Mouse (Mus musculus): ENCODE results near the gene B4galnt1.

The B4galnt1 gene

DNA sequence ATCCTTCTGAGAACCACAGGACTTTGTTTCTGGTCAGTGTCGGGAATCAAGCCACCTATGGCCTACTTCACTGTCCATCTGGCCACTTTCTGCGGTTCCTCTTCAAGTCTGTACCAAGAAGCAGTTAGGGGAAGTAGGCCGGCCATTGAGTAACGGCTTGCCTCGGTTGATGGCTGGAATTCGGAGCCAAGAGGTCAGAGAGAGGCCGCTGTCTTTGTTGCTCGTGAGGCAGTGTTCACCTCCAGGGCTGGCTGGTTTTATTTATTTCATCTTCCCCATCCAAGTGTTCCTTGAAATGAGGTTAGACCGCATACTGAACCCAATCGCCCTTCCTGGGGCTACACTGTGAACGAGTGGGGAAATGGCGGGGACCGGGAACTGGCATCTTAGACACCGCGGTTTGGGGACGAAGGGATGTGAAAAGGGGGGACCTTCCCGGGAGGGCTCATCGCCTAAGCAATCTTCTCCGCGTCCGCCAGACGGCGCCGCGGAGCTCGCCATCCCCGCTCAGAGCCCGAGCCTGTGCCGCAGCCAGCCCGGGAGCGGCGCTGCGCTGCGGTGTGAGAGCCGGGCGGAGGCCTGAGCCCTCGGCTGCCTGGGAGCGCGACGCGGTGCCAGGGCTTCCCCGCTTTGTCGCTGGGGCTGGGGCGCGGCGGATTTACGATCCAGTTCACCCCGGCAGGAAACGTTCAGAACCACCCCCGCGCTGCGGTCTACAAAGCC lies at the start of gene B4galnt1:
TSS of gene B4galnt1 (plus strand) at position 595 of the 723 bp plus-strand sequence.
- H3K27me3 ChIP-seq (ENCODE audit: insufficient read depth, low read length): peaks cover 63% of the 10 kb centered on the region
- H3K36me3 ChIP-seq (ENCODE audit: insufficient read depth, low read length): no peaks in the 10 kb centered on the region
- peak within 1 kb of the TSS; percentile 86 for H3K4me3 ChIP-seq (replicated peaks; ENCODE audit: low read length)
- peaks cover 49% of the 10 kb centered on the region for H3K4me1 ChIP-seq (replicated peaks; ENCODE audit: low read depth, low read length)
- TF ChIP-seq CTCF (conservative IDR thresholded peaks at IDR 0.05; ENCODE audit: low read length): peak; percentile 70
- TF ChIP-seq POU5F1 (IDR thresholded peaks at IDR 0.05; ENCODE audit: borderline replicate concordance, low read length): no peak
- H3K9me3 ChIP-seq (ENCODE audit: low read length): no peaks in the 10 kb centered on the region

DNA sequence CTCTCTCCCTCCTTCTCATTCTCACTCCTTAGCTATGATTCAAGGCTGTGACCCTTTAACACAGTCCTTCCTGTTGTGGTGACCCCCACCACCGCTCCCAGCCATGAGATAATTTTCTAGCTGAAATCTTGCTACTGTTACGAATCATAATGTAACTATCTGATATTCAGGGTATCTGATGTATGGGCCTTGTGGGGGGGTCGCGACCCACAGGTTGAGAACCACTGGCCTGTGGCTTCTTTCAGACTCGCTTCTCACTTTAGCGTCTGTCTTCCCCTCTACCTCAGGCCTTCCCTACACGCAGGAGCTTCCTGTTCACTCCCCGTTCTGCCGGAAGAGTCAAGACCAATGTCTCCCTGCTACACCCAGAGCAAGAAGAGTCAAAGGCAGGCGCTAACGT lies 46.6 kb upstream of the B4galnt1 start:
- H3K4me3 ChIP-seq (replicated peaks; ENCODE audit: low read length): no peak overlapping the region
- no peaks in the 10 kb centered on the region for H3K9me3 ChIP-seq (ENCODE audit: low read length)
- no peaks in the 10 kb centered on the region for H3K27me3 ChIP-seq (ENCODE audit: insufficient read depth, low read length)
- H3K4me1 ChIP-seq (replicated peaks; ENCODE audit: low read depth, low read length): peaks cover 49% of the 10 kb centered on the region
- TF ChIP-seq POU5F1 (IDR thresholded peaks at IDR 0.05; ENCODE audit: borderline replicate concordance, low read length) (no peak), CTCF (conservative IDR thresholded peaks at IDR 0.05; ENCODE audit: low read length) (no peak), NANOG (IDR thresholded peaks at IDR 0.05; ENCODE audit: borderline replicate concordance, low read length) (no peak)
- peaks cover 54% of the 10 kb centered on the region for H3K36me3 ChIP-seq (ENCODE audit: insufficient read depth, low read length)

DNA sequence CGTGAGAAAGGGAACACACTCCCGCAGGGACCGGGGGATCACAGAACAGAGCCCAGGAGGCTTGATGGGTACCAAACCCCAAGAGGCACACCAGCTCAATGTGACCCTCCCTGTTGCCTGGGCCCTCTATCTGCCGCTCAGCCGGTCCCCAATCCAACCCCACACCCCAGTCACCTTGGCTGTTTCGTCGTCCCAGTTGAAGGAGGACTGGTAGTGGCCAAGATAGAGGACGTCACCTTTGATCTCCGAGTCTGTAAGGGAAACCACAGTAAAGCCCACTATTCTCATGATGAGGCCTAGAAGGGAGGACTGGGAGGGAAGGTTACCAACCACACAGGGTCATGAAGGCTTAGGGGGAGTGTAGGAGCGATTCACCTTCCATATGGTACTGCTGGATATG lies 45.8 kb upstream of the B4galnt1 start:
- Histone ChIP-seq H3K4me3 (replicated peaks; ENCODE audit: low read length) (no peak overlapping the region), H3K9me3 (ENCODE audit: low read length) (no peaks in the 10 kb centered on the region), H3K4me1 (replicated peaks; ENCODE audit: low read depth, low read length) (peaks cover 44% of the 10 kb centered on the region), H3K36me3 (ENCODE audit: insufficient read depth, low read length) (peaks cover 50% of the 10 kb centered on the region), H3K27me3 (ENCODE audit: insufficient read depth, low read length) (no peaks in the 10 kb centered on the region)
- TF ChIP-seq POU5F1 (IDR thresholded peaks at IDR 0.05; ENCODE audit: borderline replicate concordance, low read length): no peak

DNA sequence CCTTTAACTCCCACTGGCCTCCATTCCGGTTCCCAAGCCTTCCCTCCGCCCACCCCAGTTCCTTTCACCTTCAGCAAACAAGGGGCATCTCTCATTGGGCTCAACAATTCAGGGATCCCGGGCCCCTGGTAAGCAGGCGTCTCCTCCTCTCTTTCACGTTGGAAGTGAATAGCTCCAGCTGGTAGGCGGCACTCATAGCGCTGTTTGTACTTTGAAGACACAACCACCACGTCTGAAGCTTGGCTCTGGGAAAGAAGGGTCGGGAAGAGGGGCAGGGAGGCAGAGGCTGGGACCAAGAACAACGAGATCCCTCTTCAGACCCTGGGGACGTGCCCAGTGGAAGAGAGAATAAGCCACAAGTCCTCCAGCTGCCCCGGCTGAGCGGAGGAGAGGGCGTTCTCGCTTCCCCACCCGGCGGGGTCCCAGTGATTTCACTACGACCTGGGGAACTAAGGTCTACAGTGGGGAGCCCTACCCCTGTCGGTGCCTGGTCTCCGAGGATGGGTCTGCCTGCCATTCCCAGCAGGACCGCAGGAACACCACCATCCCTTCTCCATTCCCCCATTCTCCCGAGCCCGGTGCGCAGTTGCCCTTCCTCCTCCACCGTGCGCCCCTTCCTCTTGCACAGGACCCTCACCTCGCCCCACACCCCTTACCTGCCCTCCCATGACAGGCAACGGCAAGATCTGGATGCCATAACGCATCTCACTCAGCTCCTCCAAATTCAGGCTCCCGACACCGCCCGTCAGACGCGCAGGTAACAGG lies 44.5 kb upstream of the B4galnt1 start:
- no peak for TF ChIP-seq POU5F1 (IDR thresholded peaks at IDR 0.05; ENCODE audit: borderline replicate concordance, low read length)
- TF ChIP-seq NANOG (IDR thresholded peaks at IDR 0.05; ENCODE audit: borderline replicate concordance, low read length): no peak
- TF ChIP-seq CTCF (conservative IDR thresholded peaks at IDR 0.05; ENCODE audit: low read length): no peak
- Histone ChIP-seq H3K27me3 (ENCODE audit: insufficient read depth, low read length) (no peaks in the 10 kb centered on the region), H3K36me3 (ENCODE audit: insufficient read depth, low read length) (peaks cover 42% of the 10 kb centered on the region), H3K9me3 (ENCODE audit: low read length) (no peaks in the 10 kb centered on the region), H3K4me3 (replicated peaks; ENCODE audit: low read length) (peak overlapping the region; percentile 99), H3K4me1 (replicated peaks; ENCODE audit: low read depth, low read length) (peaks cover 42% of the 10 kb centered on the region)

DNA sequence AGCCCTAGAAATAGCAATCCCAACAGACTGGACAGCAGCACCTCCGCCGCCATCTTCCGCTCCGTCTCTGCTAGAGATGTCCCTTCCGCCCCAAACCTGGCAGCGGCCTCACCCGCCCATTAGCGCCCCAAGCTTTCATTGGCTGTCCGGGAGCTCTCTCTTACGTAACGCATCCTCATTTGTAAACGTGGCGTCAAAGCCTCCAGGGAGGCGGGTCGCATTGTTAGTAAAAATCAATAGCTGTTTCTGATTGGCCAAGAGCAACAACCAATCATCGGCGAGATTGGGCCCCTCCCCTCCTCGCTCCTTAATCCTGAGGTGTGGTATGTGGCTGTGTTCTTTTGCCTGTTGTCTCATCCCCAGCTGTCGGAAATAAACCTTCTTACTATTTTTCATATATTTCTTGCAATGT lies 44.0 kb upstream of the B4galnt1 start, which contains the start of gene Os9:
TSS of gene Os9 (minus strand) at position 66 of the 412 bp plus-strand sequence.
- TF ChIP-seq POU5F1 (IDR thresholded peaks at IDR 0.05; ENCODE audit: borderline replicate concordance, low read length) (no peak), NANOG (IDR thresholded peaks at IDR 0.05; ENCODE audit: borderline replicate concordance, low read length) (peak; percentile 78), CTCF (conservative IDR thresholded peaks at IDR 0.05; ENCODE audit: low read length) (no peak)
- Histone ChIP-seq H3K36me3 (ENCODE audit: insufficient read depth, low read length) (peaks cover 37% of the 10 kb centered on the region), H3K9me3 (ENCODE audit: low read length) (no peaks in the 10 kb centered on the region), H3K4me1 (replicated peaks; ENCODE audit: low read depth, low read length) (peaks cover 46% of the 10 kb centered on the region), H3K27me3 (ENCODE audit: insufficient read depth, low read length) (no peaks in the 10 kb centered on the region), H3K4me3 (replicated peaks; ENCODE audit: low read length) (peak within 1 kb of the TSS; percentile 99)

DNA sequence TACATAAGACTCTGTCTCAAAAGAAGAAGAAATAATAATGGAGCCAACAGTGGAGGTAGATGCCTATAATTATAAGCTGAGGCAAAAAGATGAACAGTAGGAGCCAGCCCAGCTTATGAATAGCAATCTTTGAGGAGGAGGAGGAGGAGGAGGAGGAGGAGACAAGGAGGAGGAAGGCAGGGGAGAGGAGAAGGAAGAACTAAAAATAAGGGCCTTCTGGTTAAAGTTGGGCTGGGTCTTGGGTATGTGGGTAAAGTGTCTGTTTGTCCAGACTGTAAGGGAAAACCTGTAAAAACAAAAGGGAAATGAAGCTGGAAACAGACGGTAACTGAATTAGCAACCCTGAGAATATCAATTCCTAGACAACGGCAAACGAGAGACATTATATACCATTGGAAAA lies 43.0 kb upstream of the B4galnt1 start:
- TF ChIP-seq NANOG (IDR thresholded peaks at IDR 0.05; ENCODE audit: borderline replicate concordance, low read length) (no peak), CTCF (conservative IDR thresholded peaks at IDR 0.05; ENCODE audit: low read length) (no peak), POU5F1 (IDR thresholded peaks at IDR 0.05; ENCODE audit: borderline replicate concordance, low read length) (no peak)
- no peaks in the 10 kb centered on the region for H3K9me3 ChIP-seq (ENCODE audit: low read length)
- H3K36me3 ChIP-seq (ENCODE audit: insufficient read depth, low read length): peaks cover 28% of the 10 kb centered on the region
- H3K27me3 ChIP-seq (ENCODE audit: insufficient read depth, low read length): no peaks in the 10 kb centered on the region
- no peak overlapping the region for H3K4me3 ChIP-seq (replicated peaks; ENCODE audit: low read length)
- peaks cover 55% of the 10 kb centered on the region for H3K4me1 ChIP-seq (replicated peaks; ENCODE audit: low read depth, low read length)

DNA sequence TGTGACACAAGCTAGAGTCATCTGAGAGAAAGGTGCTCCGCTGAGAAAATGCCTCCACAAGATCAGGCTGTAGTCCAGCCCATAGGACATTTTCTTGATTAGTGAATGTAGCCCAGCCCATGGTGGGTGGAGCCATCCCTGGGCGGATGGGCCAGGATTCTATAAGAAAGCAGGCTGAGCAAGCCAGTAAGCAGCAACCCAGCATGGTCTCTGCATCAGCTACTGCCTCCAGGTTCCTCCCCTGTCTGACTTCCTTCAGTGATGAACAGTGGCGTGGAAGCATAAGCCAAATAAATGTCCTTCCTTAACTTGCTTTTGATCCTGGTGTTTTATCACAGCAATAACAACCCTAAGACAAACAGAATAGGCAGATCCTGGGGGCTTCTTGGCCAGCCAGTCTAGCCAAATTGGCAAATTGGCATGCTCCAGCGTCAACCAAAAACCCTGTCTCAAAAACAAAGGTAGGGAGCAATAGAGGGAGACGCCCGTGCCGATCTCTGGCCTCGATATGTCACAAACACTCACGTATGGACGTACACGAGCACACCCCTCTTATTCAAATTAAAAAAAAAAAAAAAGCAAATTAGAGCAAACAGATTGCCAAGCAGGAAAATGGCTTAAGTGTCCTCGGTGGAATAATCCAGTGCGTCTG lies 42.1 kb upstream of the B4galnt1 start:
- no peaks in the 10 kb centered on the region for H3K27me3 ChIP-seq (ENCODE audit: insufficient read depth, low read length)
- peak overlapping the region; percentile 58 for H3K4me3 ChIP-seq (replicated peaks; ENCODE audit: low read length)
- H3K9me3 ChIP-seq (ENCODE audit: low read length): no peaks in the 10 kb centered on the region
- TF ChIP-seq POU5F1 (IDR thresholded peaks at IDR 0.05; ENCODE audit: borderline replicate concordance, low read length) (no peak), NANOG (IDR thresholded peaks at IDR 0.05; ENCODE audit: borderline replicate concordance, low read length) (no peak), CTCF (conservative IDR thresholded peaks at IDR 0.05; ENCODE audit: low read length) (no peak)
- H3K4me1 ChIP-seq (replicated peaks; ENCODE audit: low read depth, low read length): peaks cover 56% of the 10 kb centered on the region
- H3K36me3 ChIP-seq (ENCODE audit: insufficient read depth, low read length): peaks cover 19% of the 10 kb centered on the region

DNA sequence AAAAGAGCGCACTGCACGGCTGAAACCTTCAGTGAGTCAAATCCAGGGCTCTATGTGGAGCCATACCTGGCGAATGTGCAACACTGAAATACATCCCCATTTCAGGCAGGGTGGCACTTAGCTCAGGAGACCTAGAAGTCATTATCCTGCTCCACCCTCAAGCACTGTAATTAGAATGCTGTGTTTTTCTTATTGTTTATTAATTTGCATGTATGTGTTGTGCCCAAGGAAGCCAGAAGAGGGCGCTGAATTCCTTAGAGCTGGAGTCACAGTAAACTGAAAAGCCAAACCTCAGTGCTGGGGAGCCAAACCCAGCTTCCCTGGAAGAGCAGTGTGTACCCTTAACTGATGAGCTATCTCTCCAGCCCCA lies 41.6 kb upstream of the B4galnt1 start:
- Histone ChIP-seq H3K4me3 (replicated peaks; ENCODE audit: low read length) (peak overlapping the region; percentile 58), H3K27me3 (ENCODE audit: insufficient read depth, low read length) (no peaks in the 10 kb centered on the region), H3K9me3 (ENCODE audit: low read length) (no peaks in the 10 kb centered on the region), H3K36me3 (ENCODE audit: insufficient read depth, low read length) (peaks cover 14% of the 10 kb centered on the region), H3K4me1 (replicated peaks; ENCODE audit: low read depth, low read length) (peaks cover 55% of the 10 kb centered on the region)
- TF ChIP-seq NANOG (IDR thresholded peaks at IDR 0.05; ENCODE audit: borderline replicate concordance, low read length): no peak
- TF ChIP-seq CTCF (conservative IDR thresholded peaks at IDR 0.05; ENCODE audit: low read length): peak; percentile 79
- TF ChIP-seq POU5F1 (IDR thresholded peaks at IDR 0.05; ENCODE audit: borderline replicate concordance, low read length): no peak

All from E14TG2a.4 (cell line).